Mouse (Mus musculus) left cerebral cortex, postnatal 25 days (tissue): ENCODE measurements around the gene Ift57. TPM values are rescaled to one million over a fixed set of nuclear protein-coding genes. Genes with fewer than 3 reads are reported as not detected.

Experiments used
- DNase-seq, 2 experiments: peaks; one replicate each; pipeline ENCODE4 v3.0.0; 2022; ENCODE audit warnings: low spot score in 2 of 2, mixed read lengths in 1 of 2
- intact Hi-C: fragments of 180-260 bp; cut with DNase I; formaldehyde crosslinking; loops from one replicate; pipeline ENCODE4 v1.15.1; 2025
- total RNA-seq, 2 experiments: library from RNA; stranded (reverse); gene quantifications; 2 replicates each; pipeline ENCODE4 v1.2.3; 2021

The Ift57 gene
- total RNA-seq, 2 experiments from 2014 or later = 55.2 to 57.3 TPM

GRCm38 (mm10) chr16:49736536-49736935, 37.5 kb downstream of the Ift57 start:
- intact Hi-C loops = no loop called here
- peak; percentile 66 to 96 for DNase-seq

GRCm38 (mm10) chr16:49747360-49747759, 48.3 kb downstream of the Ift57 start:
- intact Hi-C loops = loop anchor here (5.0 kb wide), 1 partner anchor 110 kb away; no protein-coding TSS in a partner anchor
- no peak for DNase-seq

- intact Hi-C loops = no loop called here
These were observed 53.9 kb downstream of the Ift57 start for GRCm38 (mm10) chr16:49752906-49753305.

GRCm38 (mm10) chr16:49753318-49753717, 54.3 kb downstream of the Ift57 start:
- DNase-seq = no peak
- intact Hi-C loops = no loop called here

More at GRCm38 (mm10) chr16:49752906-49753305, 53.9 kb downstream of the Ift57 start:
- DNase-seq = no peak

GRCm38 (mm10) chr16:49760517-49761203, 61.6 kb downstream of the Ift57 start:
- intact Hi-C loops = no loop called here
- DNase-seq = no peak

GRCm38 (mm10) chr16:49761981-49762380, 62.9 kb downstream of the Ift57 start:
- no peak for DNase-seq
- intact Hi-C loops = no loop called here

GRCm38 (mm10) chr16:49766326-49766725, 67.3 kb downstream of the Ift57 start:
- intact Hi-C loops = no loop called here
- no peak for DNase-seq

GRCm38 (mm10) chr16:49768491-49769031, 69.5 kb downstream of the Ift57 start:
- no peak for DNase-seq
- intact Hi-C loops = no loop called here

GRCm38 (mm10) chr16:49769831-49770261, 70.8 kb downstream of the Ift57 start:
- DNase-seq = no peak
- intact Hi-C loops = no loop called here

GRCm38 (mm10) chr16:49770320-49771189, 71.5 kb downstream of the Ift57 start:
- no peak for DNase-seq
- intact Hi-C loops = no loop called here

GRCm38 (mm10) chr16:49771609-49772396, 72.8 kb downstream of the Ift57 start:
- intact Hi-C loops = no loop called here
- no peak for DNase-seq

- intact Hi-C loops = no loop called here
These were observed 73.5 kb downstream of the Ift57 start for GRCm38 (mm10) chr16:49772576-49772975.

GRCm38 (mm10) chr16:49773068-49773467, 74.0 kb downstream of the Ift57 start:
- intact Hi-C loops = no loop called here
- no peak for DNase-seq

More at GRCm38 (mm10) chr16:49772576-49772975, 73.5 kb downstream of the Ift57 start:
- DNase-seq = no peak

GRCm38 (mm10) chr16:49774059-49775001, 75.3 kb downstream of the Ift57 start:
- no peak for DNase-seq
- intact Hi-C loops = no loop called here

- DNase-seq = no peak
- intact Hi-C loops = no loop called here
These were observed 76.3 kb downstream of the Ift57 start for GRCm38 (mm10) chr16:49775002-49775966.

- intact Hi-C loops = no loop called here
- DNase-seq = no peak
These were observed 77.9 kb downstream of the Ift57 start for GRCm38 (mm10) chr16:49776981-49777380.

GRCm38 (mm10) chr16:49781556-49782156, 82.6 kb downstream of the Ift57 start:
- intact Hi-C loops = no loop called here
- no peak for DNase-seq
